Mouse (Mus musculus) midbrain, embryonic 13.5 days (tissue): Measurements from ENCODE around the gene Erc1. TPM values are rescaled to one million over a fixed set of nuclear protein-coding genes. Genes with fewer than 3 reads are reported as not detected.

Source experiments
- ATAC-seq: fragments of 200-750 bp; cut with Nextera tagmentation; 2 replicates; pipeline ENCODE4 v1.8.0; 2017; ENCODE audit warnings: mild to moderate bottlenecking, moderate TSS enrichment, moderate library complexity
- H3K27ac ChIP-seq: fragments of 300-500 bp; sonication (generic); 2 replicates; pipeline ENCODE4 v1.5.1; 2015; ENCODE audit warnings: inconsistent platforms, mild to moderate bottlenecking, moderate library complexity
- H3K27me3 ChIP-seq: fragments of 300-500 bp; sonication (generic); 2 replicates; pipeline ENCODE4 v1.6.1; 2015; ENCODE audit warnings: mild to moderate bottlenecking, inconsistent platforms
- H3K36me3 ChIP-seq: fragments of 300-500 bp; sonication (generic); 2 replicates; pipeline ENCODE4 v1.6.1; 2015; ENCODE audit warnings: mild to moderate bottlenecking, inconsistent platforms
- H3K4me1 ChIP-seq: fragments of 300-500 bp; sonication (generic); replicated peaks from 2 replicates; pipeline ENCODE4 v1.6.1; 2015; ENCODE audit warnings: inconsistent platforms
- H3K4me2 ChIP-seq: fragments of 300-500 bp; sonication (generic); replicated peaks from 2 replicates; pipeline ENCODE4 v1.6.1; 2015; ENCODE audit warnings: moderate library complexity, mild to moderate bottlenecking, inconsistent platforms
- H3K4me3 ChIP-seq: fragments of 300-500 bp; sonication (generic); replicated peaks from 2 replicates; pipeline ENCODE4 v1.5.1; 2015; ENCODE audit warnings: mild to moderate bottlenecking, inconsistent platforms
- H3K9ac ChIP-seq: fragments of 300-500 bp; sonication (generic); replicated peaks from 2 replicates; pipeline ENCODE4 v1.6.1; 2015; ENCODE audit warnings: mild to moderate bottlenecking, inconsistent platforms
- H3K9me3 ChIP-seq: fragments of 300-500 bp; sonication (generic); 2 replicates; pipeline ENCODE4 v1.6.1; 2016; ENCODE audit warnings: mild to moderate bottlenecking, inconsistent platforms
- WGBS: fragments of 180-500 bp; shearing (Covaris S2); methylation state at CpG from one replicate; pipeline ENCODE4 v1.1.7; 2015; 5-methylcytosine and 5-hydroxymethylcytosine counted together
- polyA plus RNA-seq: library from polyadenylated mRNA; unstranded; fragments of >200 nt; fragmentation: Nextera tagmentation; extraction: Ambion mirVana; gene quantifications from 2 replicates; pipeline ENCODE4 v1.2.1, GENCODE M21; 2015

The Erc1 gene
- polyA plus RNA-seq, 1 experiment from 2014 or later = 40.5 TPM

GRCm38 (mm10) chr6:119529659-119530058 lies 318.3 kb downstream of the Erc1 start:
- Histone ChIP-seq H3K9ac (no peak overlapping the region), H3K4me3 (no peak overlapping the region), H3K27me3 (no peaks in the 10 kb centered on the region), H3K4me1 (no peaks in the 10 kb centered on the region), H3K27ac (no peak overlapping the region), H3K9me3 (no peaks in the 10 kb centered on the region), H3K36me3 (no peaks in the 10 kb centered on the region), H3K4me2 (no peak overlapping the region)
- WGBS = 94% methylated on average over 3 of the region's 3 CpGs
- ATAC-seq = no peak

GRCm38 (mm10) chr6:119526498-119526897 lies 321.5 kb downstream of the Erc1 start:
- no peaks in the 10 kb centered on the region for H3K9me3 ChIP-seq
- no peaks in the 10 kb centered on the region for H3K27me3 ChIP-seq
- peaks cover 17% of the 10 kb centered on the region for H3K4me1 ChIP-seq
- H3K36me3 ChIP-seq = no peaks in the 10 kb centered on the region
- H3K27ac ChIP-seq = no peak overlapping the region
- no peak overlapping the region for H3K4me3 ChIP-seq
- WGBS = 82% methylated on average over 5 of the region's 5 CpGs
- no peak overlapping the region for H3K9ac ChIP-seq
- no peak overlapping the region for H3K4me2 ChIP-seq
- ATAC-seq = no peak

GRCm38 (mm10) chr6:119521931-119522391 lies 326.0 kb downstream of the Erc1 start:
- no peak overlapping the region for H3K9ac ChIP-seq
- 48% methylated on average over 3 of the region's 3 CpGs for WGBS
- no peaks in the 10 kb centered on the region; the same call in 1 of the 2 replicates for H3K27me3 ChIP-seq
- peaks cover 17% of the 10 kb centered on the region for H3K4me1 ChIP-seq
- no peaks in the 10 kb centered on the region for H3K9me3 ChIP-seq
- H3K4me3 ChIP-seq = no peak overlapping the region
- H3K36me3 ChIP-seq = no peaks in the 10 kb centered on the region
- ATAC-seq = no peak
- no peak overlapping the region for H3K4me2 ChIP-seq
- H3K27ac ChIP-seq = no peak overlapping the region

GRCm38 (mm10) chr6:119521482-119521900 lies 326.5 kb downstream of the Erc1 start:
- no peak overlapping the region for H3K27ac ChIP-seq
- no peak overlapping the region for H3K9ac ChIP-seq
- no peaks in the 10 kb centered on the region; the same call in 1 of the 2 replicates for H3K27me3 ChIP-seq
- WGBS = 75% methylated on average over 3 of the region's 3 CpGs
- peaks cover 17% of the 10 kb centered on the region for H3K4me1 ChIP-seq
- H3K4me2 ChIP-seq = no peak overlapping the region
- no peak overlapping the region for H3K4me3 ChIP-seq
- H3K9me3 ChIP-seq = no peaks in the 10 kb centered on the region
- H3K36me3 ChIP-seq = no peaks in the 10 kb centered on the region
- no peak for ATAC-seq

Other genes with a start within 250 kb of the Erc1 start
- gene Rad52, start 54.5 kb upstream of the Erc1 start, polyA plus RNA-seq = 27.1 and 28.9 TPM in 2 replicates
- 57.9 and 58.3 TPM in 2 replicates for gene Wnk1, start 190.5 kb upstream of the Erc1 start, polyA plus RNA-seq
- not detected in 2 replicates for gene Ninj2, start 245.2 kb upstream of the Erc1 start, polyA plus RNA-seq